Mouse (Mus musculus) layer of hippocampus, adult 11-12 months (tissue): ENCODE measurements around the gene Dll4.
A peak's percentile ranks its signal among the peaks of the same experiment; 100 is the strongest.

ENCODE experiments used
- DNase-seq: peaks from one replicate; pipeline ENCODE4 v3.0.0; 2022; ENCODE audit warnings: low spot score

Gene Dll4

DNA sequence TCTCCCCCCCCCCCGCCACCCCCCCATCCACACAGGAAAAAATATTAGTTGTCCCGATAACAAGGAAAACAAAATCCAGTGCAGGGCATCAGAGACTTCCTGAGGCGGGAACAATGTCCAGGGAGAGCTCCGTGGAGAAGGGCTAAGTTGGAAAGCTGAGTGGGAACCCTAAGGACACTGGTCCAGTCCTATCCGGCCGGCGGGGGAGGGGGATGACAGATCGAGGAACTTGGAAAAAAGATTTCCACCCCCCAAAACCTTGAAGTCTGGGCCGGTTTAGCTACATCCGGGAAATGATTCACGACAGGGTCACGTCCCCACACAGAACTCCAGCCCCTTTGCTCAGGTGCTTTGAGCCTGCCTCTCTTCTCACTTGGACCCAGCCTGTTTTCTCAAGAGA is 14.0 kb upstream of the Dll4 start:
- DNase-seq: no peak

DNA sequence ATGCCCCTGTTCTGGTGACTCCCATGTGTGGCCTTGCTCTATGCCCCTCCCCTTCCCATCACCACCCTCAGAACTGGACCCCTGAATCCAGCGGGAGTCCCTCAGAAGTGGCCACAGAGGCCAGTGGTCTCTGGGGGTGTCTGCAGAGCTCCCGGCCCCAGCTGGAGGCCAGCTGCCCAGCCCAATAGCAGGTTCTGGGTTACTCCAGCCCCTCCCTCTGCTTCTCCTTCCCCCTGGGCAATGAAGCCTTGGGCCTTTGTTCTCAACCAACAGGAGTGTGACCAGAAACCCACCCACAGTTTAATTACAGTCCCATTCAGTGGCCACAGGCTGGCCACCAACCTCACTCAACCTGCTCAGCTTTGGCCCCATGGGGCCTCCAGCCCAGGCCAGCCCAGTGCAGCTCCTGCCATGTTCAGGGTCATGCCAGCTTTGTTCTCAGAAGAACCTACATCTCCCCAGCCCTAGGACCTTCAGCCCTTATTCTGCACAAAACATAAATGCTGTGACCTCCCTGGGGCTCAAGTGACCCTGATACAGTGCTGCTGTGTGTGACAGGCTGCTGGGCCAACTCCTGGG is 13.1 kb upstream of the Dll4 start:
- no peak for DNase-seq

DNA sequence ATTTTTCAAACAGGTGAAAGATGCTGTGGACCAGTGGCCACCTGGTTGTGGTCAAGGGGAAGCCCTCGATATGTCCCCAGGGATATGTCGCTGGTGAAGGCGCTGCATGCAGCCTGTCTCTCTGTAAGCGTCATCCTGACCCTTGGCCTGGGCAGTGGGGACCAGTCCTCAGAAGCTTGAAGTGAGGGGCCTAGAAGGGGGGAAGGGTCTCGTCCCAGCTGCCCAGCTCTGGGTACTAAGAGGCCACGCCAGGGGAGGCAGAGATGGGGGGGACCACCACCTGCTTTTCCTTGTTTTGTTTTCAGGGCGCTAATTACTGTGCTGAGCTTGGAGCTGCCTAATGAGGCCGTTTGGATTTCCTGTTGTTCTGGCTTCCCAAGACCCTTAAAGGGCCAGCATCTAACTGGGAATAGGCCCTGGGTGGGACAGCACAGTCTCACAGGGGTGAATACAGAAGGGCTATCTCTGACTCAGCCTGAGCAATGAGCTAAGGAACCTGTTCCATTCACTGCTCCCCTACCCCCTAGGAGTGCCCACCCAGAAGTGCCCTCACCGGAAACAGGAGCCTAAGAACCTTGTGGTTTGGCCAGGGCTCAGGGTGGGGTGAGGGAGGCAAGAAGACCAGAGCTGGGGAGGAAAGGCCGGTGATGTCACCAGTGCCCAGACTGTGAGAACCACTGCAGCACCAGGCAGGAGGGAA is 11.7 kb upstream of the Dll4 start:
- DNase-seq: no peak

DNA sequence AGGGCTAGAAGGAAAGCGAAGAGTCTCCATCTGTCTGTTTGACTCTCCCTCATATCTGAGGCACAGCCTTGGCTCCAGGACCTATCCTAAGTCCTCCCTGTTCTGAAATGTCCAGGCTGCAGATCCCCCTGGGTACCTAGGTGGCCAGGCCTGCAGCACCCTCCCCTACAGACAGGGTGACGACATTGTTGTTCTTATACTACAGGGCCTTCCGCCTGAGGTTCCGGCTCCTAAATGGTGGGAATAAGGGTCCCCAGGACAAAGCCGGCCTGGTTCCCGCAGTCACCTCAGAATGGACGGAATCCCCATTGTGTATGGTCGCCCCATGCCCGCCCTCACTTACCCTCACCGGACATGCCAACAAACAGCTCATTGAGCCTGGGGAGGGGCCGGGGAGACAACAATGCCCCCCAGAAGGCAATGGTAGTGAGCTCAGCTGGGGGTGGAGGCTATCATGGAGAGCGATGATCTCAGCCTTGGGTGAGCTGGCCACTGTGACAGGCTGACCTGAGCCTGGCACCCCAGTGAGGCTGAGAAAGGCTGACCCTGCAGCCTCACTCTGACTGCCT is 10.8 kb upstream of the Dll4 start:
- no peak for DNase-seq

DNA sequence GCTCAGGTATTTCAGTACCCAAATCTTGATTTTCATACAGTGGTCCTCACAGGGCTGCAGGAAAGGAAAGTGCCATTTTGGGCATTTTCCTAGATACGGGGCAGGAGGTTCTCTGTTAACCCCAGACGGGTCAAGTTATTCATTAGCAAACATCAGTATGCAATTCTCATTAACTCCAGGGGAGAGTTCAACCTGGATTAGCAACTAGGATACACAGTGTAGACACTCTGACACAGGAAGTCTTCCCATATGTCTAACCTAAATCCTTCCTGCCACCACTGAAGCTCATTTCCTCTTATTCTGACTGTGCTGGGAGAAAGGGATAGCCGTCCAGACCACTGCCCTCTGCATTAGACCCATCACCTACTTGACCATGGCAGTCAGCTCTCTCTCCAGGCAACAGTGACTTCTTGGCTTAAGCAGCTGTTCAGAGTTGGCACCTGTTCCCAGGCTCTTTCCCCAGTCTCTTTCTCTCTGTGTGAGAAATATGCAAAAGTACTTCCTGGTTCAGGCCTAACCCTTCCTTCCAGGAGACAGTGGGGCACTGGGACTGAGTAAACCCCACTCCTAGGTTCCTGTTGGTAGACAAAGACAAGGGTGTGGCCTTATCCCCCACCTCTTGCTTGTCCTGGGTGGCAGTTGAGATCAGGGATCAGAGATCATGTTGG is 7.4 kb upstream of the Dll4 start:
- DNase-seq: no peak

DNA sequence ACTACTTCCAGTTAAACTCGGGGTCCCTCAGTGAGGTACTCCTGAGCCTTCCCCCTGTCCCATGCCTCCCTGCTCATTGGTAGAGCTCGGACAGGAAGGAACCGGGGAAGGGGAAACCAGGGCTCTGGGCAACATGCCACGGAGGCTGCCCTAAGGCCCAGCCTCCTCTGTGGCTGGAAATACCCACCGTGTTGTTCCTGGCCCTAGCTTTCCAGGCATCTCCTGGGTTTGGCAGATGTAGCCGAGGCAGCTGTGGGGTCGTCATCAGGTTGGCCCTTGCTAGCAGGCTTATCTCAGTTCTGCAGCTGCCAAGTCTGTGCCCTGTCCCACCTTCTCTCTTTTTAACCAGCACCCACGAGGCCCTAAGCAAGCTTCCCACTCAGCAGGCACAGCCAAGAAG is 5.0 kb upstream of the Dll4 start:
- DNase-seq: no peak

DNA sequence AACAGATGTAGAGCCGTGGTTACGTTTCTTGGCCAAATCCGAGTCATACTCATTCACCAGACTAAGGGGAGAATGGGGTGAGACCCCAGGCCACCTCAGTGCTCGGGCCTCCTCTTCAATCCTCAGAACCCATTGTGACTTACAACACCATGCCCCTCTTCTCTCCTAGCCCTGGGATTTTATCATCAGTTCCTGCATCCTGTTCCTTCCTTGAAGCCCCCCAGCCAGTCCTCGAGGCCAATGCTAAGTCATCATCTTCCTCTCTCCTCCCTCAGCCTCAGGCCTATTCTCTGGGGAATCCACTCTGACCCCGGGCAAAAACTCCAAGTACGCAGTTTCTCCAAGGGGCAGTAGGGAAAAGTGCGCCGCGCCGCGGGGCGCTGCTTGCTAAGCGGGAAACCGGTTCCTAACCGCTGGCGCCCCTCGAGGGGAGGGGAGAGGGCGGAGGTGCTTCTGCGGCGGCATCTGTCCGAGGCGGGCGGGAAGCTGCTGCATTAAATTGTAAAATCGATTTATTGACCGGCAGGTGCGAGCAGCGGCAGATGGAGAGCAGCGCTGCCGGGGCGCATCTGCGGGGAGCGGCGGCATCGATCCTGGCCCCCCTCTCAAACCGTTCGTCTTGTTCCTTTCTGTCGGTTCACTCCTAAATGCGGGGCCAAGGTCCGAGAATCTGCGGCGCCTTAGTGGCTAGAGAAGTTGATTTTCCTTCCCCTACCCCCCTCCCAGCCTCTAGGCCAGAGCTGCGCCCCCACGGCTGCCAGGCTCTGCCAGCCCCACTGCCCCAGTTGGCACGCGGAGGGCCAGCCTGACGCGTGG is 3.6 kb upstream of the Dll4 start:
- no peak for DNase-seq

DNA sequence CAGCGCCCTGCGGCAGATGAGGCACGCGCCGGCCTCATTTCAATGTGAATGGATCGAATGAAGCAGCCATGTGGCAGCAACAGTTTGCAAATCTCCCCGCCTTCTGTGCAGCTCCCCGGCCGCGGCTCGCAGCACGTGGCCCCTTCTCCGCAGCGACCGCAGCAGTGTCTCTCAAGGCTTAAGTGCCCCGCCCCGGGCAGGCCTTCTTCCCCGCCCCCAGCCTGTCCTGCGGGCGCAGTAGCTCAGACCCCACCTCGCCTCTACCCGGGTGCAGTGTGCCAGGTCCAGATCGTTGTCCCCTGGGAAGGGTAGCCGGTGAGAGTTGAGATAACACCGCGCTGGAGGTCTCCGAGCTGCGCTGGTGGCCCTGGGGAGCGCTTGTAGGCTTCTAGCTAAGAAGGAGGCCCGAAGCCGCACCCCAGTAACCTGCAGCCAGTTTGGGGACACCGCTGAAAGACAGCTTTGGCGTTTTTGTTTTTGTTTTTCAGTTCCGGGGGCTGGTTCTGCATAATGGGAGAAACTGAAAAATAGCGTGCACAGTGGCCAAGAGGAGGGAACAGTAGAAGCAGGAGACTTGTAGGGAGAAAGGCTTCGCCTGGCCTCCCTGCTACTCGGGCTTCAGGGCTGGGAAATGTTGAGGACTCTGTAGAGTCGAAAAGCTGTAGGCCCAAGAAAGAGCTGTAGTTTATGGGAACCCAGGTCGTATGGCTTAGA is 2.8 kb upstream of the Dll4 start:
- peak; percentile 56 for DNase-seq

DNA sequence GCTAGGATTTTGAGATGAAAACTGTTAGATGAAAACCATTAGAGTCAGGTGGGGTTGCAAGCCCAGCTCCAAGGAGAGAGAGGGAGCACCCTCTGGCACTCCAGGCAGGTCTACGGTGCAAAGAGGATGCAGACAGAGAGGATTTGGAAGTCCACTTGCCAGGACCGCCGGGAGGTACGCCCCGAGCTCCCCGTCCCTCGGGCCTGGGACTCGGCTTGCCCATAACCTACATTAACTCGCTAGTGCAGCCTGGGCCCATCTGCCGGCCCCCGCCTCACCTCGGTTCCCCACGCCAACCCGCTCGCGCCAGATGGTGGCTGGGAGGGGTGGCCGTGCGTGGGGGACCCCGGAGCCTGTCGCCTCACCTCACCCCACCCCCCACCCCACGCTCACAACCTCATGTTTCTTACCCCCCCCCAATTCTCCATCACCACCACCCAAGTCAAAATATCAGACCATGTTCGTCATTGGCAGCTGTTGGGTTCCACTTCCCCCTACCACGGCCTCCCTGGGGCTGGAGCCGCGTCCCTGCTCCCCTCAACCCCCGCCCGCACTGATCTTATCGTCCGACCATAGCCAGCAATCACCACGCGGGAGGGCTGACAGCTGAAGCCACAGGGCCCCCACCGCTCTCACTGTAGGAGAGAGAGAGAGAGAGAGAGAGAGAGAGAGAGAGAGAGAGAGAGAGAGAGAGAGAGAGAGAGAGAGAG is 1.6 kb upstream of the Dll4 start:
- no peak for DNase-seq

DNA sequence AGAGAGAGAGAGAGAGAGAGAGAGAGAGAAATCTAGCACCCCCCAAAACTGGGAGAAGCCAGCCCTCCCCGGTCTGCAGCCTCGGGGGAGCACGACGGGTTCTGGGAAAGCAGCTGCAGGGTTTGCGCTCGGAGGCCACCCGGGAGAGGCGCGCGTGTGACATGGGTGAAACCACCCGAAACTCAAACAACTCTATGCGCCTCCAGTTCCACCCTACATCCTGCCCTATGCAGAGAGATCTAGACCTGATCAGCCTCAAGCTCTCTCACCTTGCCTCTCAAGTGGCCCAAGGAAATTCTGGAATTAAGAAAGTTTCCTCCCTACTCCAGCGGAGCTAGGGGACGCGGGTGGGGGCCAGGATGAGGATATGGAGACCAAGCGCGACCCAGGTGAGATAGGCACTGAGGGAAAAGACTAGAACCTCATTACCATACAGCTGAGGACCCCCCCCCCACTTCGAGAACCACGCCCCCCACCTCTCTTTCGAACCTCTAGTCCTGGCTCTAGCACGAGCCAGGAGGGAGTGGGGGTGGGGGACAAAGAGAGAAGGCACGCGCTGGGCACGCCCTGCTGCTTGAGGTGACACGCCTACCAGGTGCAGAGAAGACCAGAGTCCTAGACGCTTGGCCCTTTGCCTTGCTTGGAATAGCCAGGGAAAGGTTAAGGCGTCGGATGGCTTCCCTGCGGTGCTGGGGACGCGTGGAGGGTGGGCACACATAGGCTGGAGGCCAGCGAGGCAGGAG is 837 bp upstream of the Dll4 start:
- DNase-seq: no peak

DNA sequence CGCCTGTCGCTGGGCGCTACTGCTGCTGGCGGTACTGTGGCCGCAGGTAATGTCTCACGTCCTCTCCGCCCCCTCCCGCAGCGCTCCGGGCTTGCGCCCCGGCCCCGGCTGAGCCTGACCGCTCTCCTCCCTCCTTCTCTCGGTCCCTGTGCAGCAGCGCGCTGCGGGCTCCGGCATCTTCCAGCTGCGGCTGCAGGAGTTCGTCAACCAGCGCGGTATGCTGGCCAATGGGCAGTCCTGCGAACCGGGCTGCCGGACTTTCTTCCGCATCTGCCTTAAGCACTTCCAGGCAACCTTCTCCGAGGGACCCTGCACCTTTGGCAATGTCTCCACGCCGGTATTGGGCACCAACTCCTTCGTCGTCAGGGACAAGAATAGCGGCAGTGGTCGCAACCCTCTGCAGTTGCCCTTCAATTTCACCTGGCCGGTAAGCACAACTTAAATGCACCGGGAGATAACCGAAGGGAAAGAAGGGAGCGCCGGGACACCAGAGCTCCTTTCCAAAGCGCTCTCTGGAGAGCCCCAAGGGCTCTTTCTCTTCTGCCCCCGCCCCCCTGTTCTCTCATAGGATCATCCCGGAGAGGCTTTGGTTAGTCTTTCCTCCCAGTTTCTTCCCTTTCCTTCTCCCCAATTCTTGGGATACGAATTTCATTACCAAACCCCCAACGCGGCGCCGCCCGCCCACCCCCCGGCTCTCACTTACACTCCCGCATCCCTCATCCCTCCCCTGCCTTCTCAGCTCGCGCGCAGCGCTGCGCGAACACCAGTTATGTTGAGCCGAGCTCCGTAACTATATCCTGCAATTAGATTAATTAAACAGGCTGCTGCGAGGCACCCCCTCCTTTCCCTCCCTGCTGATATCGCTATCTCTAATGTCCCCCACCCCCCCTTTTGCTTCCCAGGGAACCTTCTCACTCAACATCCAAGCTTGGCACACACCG is 847 bp downstream of the Dll4 start:
- DNase-seq: no peak

DNA sequence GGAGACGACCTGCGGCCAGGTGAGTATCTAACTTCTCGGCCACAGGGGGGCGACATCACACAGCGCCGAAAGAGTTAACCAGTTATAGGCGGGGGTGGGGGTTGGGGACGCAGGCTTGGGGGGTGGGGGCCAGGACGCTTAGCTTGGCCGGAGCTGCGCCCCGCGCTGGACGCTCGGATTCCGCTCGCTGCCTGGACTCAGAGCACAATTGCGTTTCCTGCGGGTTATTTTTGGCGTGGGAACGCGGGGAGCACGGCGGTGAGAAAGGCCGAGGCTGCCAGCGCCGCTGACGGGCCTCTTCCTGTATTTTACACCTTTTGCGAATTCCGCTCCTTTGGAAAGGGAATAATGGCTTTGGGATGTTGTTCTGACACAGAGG is 1.5 kb downstream of the Dll4 start:
- no peak for DNase-seq

DNA sequence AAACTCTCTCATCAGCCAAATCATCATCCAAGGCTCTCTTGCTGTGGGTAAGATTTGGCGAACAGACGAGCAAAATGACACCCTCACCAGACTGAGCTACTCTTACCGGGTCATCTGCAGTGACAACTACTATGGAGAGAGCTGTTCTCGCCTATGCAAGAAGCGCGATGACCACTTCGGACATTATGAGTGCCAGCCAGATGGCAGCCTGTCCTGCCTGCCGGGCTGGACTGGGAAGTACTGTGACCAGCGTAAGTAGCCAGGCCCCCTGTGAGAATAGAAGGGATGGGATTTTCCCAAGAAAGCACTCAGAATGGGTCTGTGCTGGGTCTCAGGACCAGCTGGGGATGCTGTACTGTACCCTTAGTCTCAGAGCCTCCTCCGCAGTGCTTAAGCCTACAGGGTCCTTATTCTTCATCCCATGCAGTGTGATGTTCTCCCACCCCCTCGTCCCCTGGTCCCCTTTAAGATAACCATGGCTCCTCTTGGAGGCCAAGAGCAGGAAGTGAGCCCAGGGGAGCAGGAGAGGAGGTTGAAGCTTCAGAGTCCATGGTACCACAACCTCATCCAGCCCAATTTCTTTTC is 2.5 kb downstream of the Dll4 start:
- DNase-seq: no peak

DNA sequence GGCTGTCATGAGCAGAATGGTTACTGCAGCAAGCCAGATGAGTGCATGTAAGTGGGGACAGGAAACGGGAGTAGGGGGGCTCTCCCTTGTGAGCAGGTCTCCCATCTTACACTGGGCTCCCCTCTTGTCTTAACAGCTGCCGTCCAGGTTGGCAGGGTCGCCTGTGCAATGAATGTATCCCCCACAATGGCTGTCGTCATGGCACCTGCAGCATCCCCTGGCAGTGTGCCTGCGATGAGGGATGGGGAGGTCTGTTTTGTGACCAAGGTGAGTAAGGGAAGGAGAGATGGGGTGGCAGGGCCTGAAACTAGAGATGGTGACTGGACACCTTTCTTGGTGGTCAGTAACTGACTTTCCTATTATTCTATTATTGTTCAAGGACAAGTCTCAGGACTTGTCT is 3.0 kb downstream of the Dll4 start:
- DNase-seq: no peak

DNA sequence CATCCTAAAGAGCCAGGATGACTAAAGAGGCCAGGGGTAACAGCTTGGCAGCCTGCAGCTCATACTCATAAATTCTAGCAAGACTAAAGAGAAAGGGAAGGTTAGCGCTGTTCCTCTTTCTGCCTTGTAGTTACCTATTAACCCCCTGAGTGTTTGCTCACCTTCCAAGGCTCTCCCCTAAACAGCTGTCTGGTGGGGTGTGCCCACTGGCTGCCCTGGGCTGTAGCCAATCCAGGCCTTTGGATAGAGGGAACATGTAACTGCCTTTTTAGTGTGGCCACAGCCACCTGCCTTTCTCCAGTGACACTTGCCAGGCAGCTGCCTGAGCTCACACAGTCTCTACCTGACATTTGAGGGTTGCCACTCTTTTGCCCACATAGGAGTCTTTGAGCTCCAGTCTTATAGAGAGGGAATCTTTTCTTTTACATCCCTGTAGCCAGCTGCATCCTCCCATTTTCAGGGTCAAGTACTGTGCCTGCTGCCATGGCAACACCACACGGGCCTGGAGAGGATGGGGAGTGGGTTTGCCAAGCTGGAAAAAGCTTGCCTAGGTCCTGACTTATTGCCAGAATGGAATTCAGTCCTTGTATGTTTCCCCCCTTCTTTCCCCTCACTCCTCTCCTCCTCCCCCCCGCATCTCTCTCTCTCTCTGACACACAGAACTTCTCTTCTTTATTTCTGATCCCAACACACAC is 3.7 kb downstream of the Dll4 start:
- no peak for DNase-seq

DNA sequence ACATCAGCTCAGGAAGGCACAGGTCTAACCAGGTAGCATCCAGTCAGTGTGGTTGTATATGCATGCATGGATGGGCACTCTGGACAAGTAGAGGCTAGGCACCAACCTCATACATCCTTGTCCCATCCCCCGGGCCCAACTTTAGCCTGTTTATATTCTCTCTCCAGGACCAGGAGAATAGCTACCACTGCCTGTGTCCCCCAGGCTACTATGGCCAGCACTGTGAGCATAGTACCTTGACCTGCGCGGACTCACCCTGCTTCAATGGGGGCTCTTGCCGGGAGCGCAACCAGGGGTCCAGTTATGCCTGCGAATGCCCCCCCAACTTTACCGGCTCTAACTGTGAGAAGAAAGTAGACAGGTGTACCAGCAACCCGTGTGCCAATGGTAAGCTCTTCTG is 5.2 kb downstream of the Dll4 start:
- no peak for DNase-seq

DNA sequence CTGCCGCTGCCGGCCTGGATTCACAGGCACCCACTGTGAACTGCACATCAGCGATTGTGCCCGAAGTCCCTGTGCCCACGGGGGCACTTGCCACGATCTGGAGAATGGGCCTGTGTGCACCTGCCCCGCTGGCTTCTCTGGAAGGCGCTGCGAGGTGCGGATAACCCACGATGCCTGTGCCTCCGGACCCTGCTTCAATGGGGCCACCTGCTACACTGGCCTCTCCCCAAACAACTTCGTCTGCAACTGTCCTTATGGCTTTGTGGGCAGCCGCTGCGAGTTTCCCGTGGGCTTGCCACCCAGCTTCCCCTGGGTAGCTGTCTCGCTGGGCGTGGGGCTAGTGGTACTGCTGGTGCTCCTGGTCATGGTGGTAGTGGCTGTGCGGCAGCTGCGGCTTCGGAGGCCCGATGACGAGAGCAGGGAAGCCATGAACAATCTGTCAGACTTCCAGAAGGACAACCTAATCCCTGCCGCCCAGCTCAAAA is 6.6 kb downstream of the Dll4 start:
- no peak for DNase-seq

DNA sequence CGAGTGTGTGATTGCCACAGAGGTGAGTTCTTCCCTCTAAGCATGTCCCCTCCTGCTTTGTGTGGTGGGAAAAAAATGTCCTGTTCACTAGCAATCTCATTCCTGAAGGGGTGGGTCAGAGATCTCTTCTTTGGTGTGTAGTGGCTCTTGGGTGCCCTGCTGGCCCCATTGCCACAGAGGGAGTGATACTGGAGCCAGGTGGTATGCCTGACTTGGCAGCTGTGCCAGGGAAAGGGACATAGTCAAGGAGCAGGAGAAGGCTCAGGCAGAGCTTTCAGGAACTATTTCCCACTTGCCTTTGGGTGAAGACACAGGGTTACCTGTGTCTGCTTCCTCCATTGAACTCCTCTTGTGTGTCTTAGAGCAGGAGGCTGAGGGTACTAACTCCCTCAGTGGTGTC is 8.6 kb downstream of the Dll4 start:
- DNase-seq: no peak
